Mouse (Mus musculus): ENCODE measurements around the gene Ptafr. TPM values are rescaled to one million over a fixed set of nuclear protein-coding genes. Genes with fewer than 3 reads are reported as not detected.
"Not testable (repeated sequence)": the region's sequence is repeated elsewhere in the genome, so short reads cannot be mapped to it uniquely, and the experiment has no call there.

The Ptafr gene
- polyA plus RNA-seq, 1 experiment from 2014 or later = 1.0 TPM

DNA sequence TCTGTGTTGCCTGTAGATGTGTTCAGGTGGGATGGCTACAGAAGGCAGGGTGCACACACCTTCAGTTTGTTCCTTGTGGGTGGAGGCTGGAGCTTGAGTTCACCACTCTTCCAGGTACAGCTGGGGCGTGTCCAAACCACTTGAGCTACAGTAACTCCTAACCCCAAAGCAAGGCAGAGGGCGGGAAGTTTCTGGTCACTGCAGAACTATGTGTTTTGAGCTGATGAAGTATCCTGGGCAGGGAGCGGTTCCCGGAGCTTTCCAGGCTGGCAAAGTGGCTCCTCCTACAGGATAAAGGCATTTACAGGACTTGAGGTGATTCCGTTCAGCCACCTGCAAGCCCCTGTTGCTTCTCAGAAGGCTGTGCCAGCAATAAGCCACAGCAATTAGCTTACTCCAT, 9.6 kb upstream of the Ptafr start:
- Histone ChIP-seq H3K4me1 (ENCODE audit: insufficient read depth) (no peaks in the 10 kb centered on the region), H3K4me3 (ENCODE audit: low read depth, low read length) (no peak overlapping the region), H3K27ac (ENCODE audit: low read depth) (no peak overlapping the region), H3K9me3 (ENCODE audit: low read length) (no peaks in the 10 kb centered on the region), H3K36me3 (replicated peaks; ENCODE audit: insufficient read depth, low read length) (peaks cover 41% of the 10 kb centered on the region), H3K27me3 (ENCODE audit: insufficient read depth, low read length) (no peaks in the 10 kb centered on the region), H3K4me2 (ENCODE audit: low read depth, low read length) (no peak overlapping the region), H3K9ac (replicated peaks) (no peak overlapping the region)
- WGBS (ENCODE audit: insufficient replicate concordance) = 70% methylated on average over 5 of the region's 5 CpGs
- no peak for TF ChIP-seq CTCF (IDR thresholded peaks at IDR 0.05; ENCODE audit: low read depth)
- no peak for TF ChIP-seq EP300 (IDR thresholded peaks at IDR 0.05; ENCODE audit: low read depth)
- no peak for DNase-seq
- no peak for ATAC-seq

DNA sequence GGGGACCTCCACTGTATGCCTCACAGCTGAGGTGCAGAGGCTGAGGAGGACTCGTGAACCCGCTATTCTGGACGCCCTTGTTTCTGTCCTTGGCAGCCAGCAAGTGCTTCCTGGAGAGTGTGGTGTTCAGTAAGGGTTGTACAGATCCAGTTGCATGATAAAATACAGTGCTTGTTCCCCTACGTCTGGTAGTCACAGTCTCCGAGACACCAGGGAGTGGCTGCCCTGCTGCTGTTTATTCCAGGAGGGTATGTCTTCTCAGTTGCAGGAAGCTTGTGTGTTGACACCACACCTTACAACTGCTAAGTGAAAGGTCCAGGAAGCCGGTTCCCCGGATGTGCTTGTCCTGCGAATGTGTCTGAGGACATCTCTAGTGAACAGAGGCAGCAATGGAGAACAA, 9.2 kb upstream of the Ptafr start:
- Histone ChIP-seq H3K27me3 (ENCODE audit: insufficient read depth, low read length) (no peaks in the 10 kb centered on the region), H3K4me3 (ENCODE audit: low read depth, low read length) (no peak overlapping the region), H3K36me3 (replicated peaks; ENCODE audit: insufficient read depth, low read length) (peaks cover 39% of the 10 kb centered on the region), H3K4me1 (ENCODE audit: insufficient read depth) (no peaks in the 10 kb centered on the region), H3K4me2 (ENCODE audit: low read depth, low read length) (no peak overlapping the region), H3K27ac (ENCODE audit: low read depth) (no peak overlapping the region), H3K9ac (replicated peaks) (no peak overlapping the region), H3K9me3 (ENCODE audit: low read length) (no peaks in the 10 kb centered on the region)
- ATAC-seq (no peak), DNase-seq (no peak)
- TF ChIP-seq CTCF (IDR thresholded peaks at IDR 0.05; ENCODE audit: low read depth) (no peak), EP300 (IDR thresholded peaks at IDR 0.05; ENCODE audit: low read depth) (no peak)
- WGBS (ENCODE audit: insufficient replicate concordance) = 42% methylated on average over 8 of the region's 8 CpGs

DNA sequence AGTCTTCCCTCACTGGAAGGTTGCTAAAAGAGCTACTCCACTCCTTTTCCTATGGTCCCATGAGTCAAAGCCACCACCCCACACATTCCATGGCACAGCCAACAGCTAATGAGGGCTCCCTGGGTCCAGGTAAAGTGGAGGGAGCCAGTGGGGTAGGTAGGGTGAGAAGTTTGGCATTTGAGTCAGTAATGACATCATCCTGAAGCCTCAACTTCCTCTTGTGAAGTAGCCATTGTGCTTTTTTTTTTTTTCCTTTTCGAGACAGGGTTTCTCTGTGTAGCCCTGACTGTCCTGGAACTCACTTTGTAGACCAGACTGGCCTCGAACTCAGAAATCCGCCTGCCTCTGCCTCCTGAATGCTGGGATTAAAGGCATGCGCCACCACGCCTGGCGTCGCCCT, 8.3 kb upstream of the Ptafr start:
- ATAC-seq; H3K27ac ChIP-seq (ENCODE audit: low read depth); H3K9me3 ChIP-seq (ENCODE audit: low read length); H3K27me3 ChIP-seq (ENCODE audit: insufficient read depth, low read length); DNase-seq; H3K4me2 ChIP-seq (ENCODE audit: low read depth, low read length); H3K4me3 ChIP-seq (ENCODE audit: low read depth, low read length); H3K9ac ChIP-seq (replicated peaks); H3K4me1 ChIP-seq (ENCODE audit: insufficient read depth): not testable (repeated sequence)
- peaks cover 31% of the 10 kb centered on the region for H3K36me3 ChIP-seq (replicated peaks; ENCODE audit: insufficient read depth, low read length)
- 75% methylated on average over 7 of the region's 7 CpGs for WGBS (ENCODE audit: insufficient replicate concordance)

DNA sequence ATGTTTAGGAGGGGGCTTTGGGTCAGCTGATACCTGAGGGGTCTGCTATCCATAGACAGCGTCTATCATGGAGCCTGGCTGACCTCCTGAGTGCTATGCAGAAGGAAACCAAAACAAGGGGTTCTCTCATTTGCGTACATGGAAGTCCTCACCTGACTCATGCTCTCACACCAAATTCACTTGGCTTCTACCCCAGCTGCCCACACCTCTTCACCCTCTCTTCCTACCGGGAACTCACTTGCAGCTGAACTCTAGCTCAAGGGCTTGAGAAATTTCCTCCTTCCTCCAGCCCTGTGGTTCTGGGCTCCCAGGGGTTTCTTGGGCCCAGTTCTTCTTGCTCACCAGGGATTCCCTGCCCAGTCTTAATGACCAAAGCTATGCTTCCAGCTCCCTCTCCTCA, 606 bp upstream of the Ptafr start:
- H3K36me3 ChIP-seq (replicated peaks; ENCODE audit: insufficient read depth, low read length) = no peaks in the 10 kb centered on the region
- no peak overlapping the region for H3K9ac ChIP-seq (replicated peaks)
- 50% methylated on average over 3 of the region's 3 CpGs for WGBS (ENCODE audit: insufficient replicate concordance)
- DNase-seq = no peak
- no peaks in the 10 kb centered on the region for H3K9me3 ChIP-seq (ENCODE audit: low read length)
- peak overlapping the region; percentile 41 for H3K4me2 ChIP-seq (ENCODE audit: low read depth, low read length)
- no peak for TF ChIP-seq EP300 (IDR thresholded peaks at IDR 0.05; ENCODE audit: low read depth)
- no peak for TF ChIP-seq CTCF (IDR thresholded peaks at IDR 0.05; ENCODE audit: low read depth)
- peaks cover 14% of the 10 kb centered on the region; the same call in 1 of the 2 replicates for H3K4me1 ChIP-seq (ENCODE audit: insufficient read depth)
- 0 out of 2 replicates have a peak, but pooled peaks have one; percentile 5 for ATAC-seq
- H3K4me3 ChIP-seq (ENCODE audit: low read depth, low read length) = no peak overlapping the region
- peak overlapping the region; percentile 61 for H3K27ac ChIP-seq (ENCODE audit: low read depth)
- no peaks in the 10 kb centered on the region for H3K27me3 ChIP-seq (ENCODE audit: insufficient read depth, low read length)

DNA sequence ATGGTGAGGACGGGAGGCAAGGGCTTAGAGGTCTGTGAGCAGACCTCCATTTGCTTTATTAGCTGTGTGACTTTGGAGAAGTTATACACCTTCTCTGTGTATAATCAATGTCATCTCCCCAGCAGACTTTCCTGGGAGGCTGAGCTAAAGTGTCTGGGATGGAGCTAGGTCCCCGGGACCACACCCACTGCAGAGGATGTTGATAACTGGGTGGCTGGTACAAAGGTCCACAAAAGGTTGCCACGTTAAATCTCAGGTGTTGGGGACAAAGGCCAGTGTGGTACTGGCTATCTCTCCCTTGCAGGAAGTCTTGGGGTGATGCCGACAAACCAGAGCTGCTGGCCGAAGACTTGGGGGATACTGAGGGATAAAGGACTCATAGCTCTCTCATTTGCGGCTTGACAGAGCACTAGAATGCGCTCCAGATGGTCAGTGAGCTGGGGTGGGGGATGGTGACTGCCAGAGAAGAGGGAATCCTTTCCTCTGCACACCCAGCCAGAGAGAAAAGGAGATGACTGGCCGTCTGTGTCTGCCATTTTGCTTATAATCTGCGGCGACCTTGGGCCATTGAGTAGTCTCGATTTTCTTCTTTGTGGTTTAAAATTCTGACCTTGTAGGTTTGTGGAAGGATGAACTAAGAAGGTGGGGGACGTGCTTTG, 1.4 kb downstream of the Ptafr start:
- peak overlapping the region; percentile 56 for H3K4me2 ChIP-seq (ENCODE audit: low read depth, low read length)
- H3K4me3 ChIP-seq (ENCODE audit: low read depth, low read length) = peak overlapping the region; percentile 19; the same call in 1 of the 2 replicates
- no peaks in the 10 kb centered on the region for H3K9me3 ChIP-seq (ENCODE audit: low read length)
- WGBS (ENCODE audit: insufficient replicate concordance) = 67% methylated on average over 12 of the region's 12 CpGs
- DNase-seq (no peak), ATAC-seq (no peak)
- H3K4me1 ChIP-seq (ENCODE audit: insufficient read depth) = peaks cover 14% of the 10 kb centered on the region; the same call in 1 of the 2 replicates
- no peaks in the 10 kb centered on the region for H3K36me3 ChIP-seq (replicated peaks; ENCODE audit: insufficient read depth, low read length)
- no peak for TF ChIP-seq CTCF (IDR thresholded peaks at IDR 0.05; ENCODE audit: low read depth)
- TF ChIP-seq EP300 (IDR thresholded peaks at IDR 0.05; ENCODE audit: low read depth) = no peak
- peak overlapping the region; percentile 30; the same call in 1 of the 2 replicates for H3K9ac ChIP-seq (replicated peaks)
- no peak overlapping the region for H3K27ac ChIP-seq (ENCODE audit: low read depth)
- no peaks in the 10 kb centered on the region for H3K27me3 ChIP-seq (ENCODE audit: insufficient read depth, low read length)

DNA sequence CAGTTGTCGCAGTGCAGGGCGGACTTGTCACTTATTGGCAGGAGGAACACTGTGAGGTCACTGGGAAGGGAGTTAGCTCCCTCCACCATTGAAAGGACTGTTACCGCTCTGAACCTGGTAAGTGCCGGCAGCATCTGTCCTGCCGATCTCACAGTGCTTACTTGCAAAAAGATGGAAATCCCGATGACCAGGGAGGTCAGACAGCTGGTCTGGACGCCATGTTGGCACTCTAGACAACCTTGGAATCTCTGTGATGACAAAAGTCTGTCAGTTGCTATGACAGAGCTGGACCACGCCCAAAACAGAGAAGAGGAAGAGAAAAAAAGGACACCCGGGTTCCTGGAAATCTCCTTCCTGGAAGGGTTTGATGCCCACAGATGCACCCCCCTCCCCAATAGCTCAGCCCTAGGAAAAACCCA, 3.5 kb downstream of the Ptafr start:
- Histone ChIP-seq H3K9ac (replicated peaks) (no peak overlapping the region), H3K27ac (ENCODE audit: low read depth) (no peak overlapping the region; the same call in 1 of the 2 replicates), H3K4me2 (ENCODE audit: low read depth, low read length) (no peak overlapping the region), H3K4me3 (ENCODE audit: low read depth, low read length) (no peak overlapping the region), H3K4me1 (ENCODE audit: insufficient read depth) (peaks cover 18% of the 10 kb centered on the region; the same call in 1 of the 2 replicates), H3K36me3 (replicated peaks; ENCODE audit: insufficient read depth, low read length) (no peaks in the 10 kb centered on the region), H3K27me3 (ENCODE audit: insufficient read depth, low read length) (no peaks in the 10 kb centered on the region), H3K9me3 (ENCODE audit: low read length) (no peaks in the 10 kb centered on the region)
- DNase-seq = no peak
- 64% methylated on average over 9 of the region's 9 CpGs for WGBS (ENCODE audit: insufficient replicate concordance)
- no peak for ATAC-seq
- TF ChIP-seq EP300 (IDR thresholded peaks at IDR 0.05; ENCODE audit: low read depth) = no peak
- no peak for TF ChIP-seq CTCF (IDR thresholded peaks at IDR 0.05; ENCODE audit: low read depth)
